Mouse (Mus musculus) midbrain, embryonic 14.5 days (tissue): Measurements from ENCODE around the gene Zmynd10. TPM values are rescaled to one million over a fixed set of nuclear protein-coding genes. Genes with fewer than 3 reads are reported as not detected.

Source experiments
- ATAC-seq: fragments of 200-750 bp; cut with Nextera tagmentation; 2 replicates; pipeline ENCODE4 v1.8.0; 2017; ENCODE audit warnings: moderate number of reproducible peaks, moderate library complexity; ENCODE audit not compliant: low FRiP score, low TSS enrichment
- DNase-seq: peaks from one replicate; pipeline ENCODE4 v3.0.0-alpha.2; 2015
- H3K27ac ChIP-seq: fragments of 300-500 bp; sonication (generic); replicated peaks from 2 replicates; pipeline ENCODE4 v1.5.1; 2014; ENCODE audit warnings: mild to moderate bottlenecking, low read depth, low read length, moderate library complexity
- H3K27me3 ChIP-seq: fragments of 300-500 bp; sonication (generic); 2 replicates; pipeline ENCODE4 v1.6.1; 2014; ENCODE audit warnings: low read length, control low read depth, mixed read lengths; ENCODE audit not compliant: control insufficient read depth, insufficient read depth
- H3K36me3 ChIP-seq: fragments of 300-500 bp; sonication (generic); 2 replicates; pipeline ENCODE4 v1.6.1; 2014; ENCODE audit warnings: low read length, control low read depth; ENCODE audit not compliant: control insufficient read depth, insufficient read depth
- H3K4me1 ChIP-seq: fragments of 300-500 bp; sonication (generic); 2 replicates; pipeline ENCODE4 v1.6.1; 2014; ENCODE audit warnings: mild to moderate bottlenecking, antibody characterized with exemption, low read length, control low read depth; ENCODE audit not compliant: control insufficient read depth, insufficient read depth
- H3K4me2 ChIP-seq: fragments of 300-500 bp; sonication (generic); 2 replicates; pipeline ENCODE4 v1.6.1; 2014; ENCODE audit warnings: mild to moderate bottlenecking, low read length, moderate library complexity
- H3K4me3 ChIP-seq: fragments of 300-500 bp; sonication (generic); replicated peaks from 2 replicates; pipeline ENCODE4 v1.5.1; 2014; ENCODE audit warnings: low read depth, low read length
- H3K9ac ChIP-seq: fragments of 300-500 bp; sonication (generic); replicated peaks from 2 replicates; pipeline ENCODE4 v1.6.1; 2014; ENCODE audit warnings: mild to moderate bottlenecking, low read length, moderate library complexity
- H3K9me3 ChIP-seq: fragments of 300-500 bp; sonication (generic); 2 replicates; pipeline ENCODE4 v1.6.1; 2016; ENCODE audit warnings: low read length, control low read depth, mixed read lengths; ENCODE audit not compliant: control insufficient read depth
- WGBS: fragments of 180-500 bp; shearing (Covaris S2); extraction: QIAGEN DNeasy Blood & Tissue Kit; methylation state at CpG from one replicate; pipeline ENCODE4 v1.1.7; 2014; 5-methylcytosine and 5-hydroxymethylcytosine counted together
- polyA plus RNA-seq: library from polyadenylated mRNA; unstranded; fragments of >200 nt; fragmentation: Nextera tagmentation; extraction: Ambion mirVana; gene quantifications from 2 replicates; pipeline ENCODE4 v1.2.1, GENCODE M21; 2014

The Zmynd10 gene
- polyA plus RNA-seq, 1 experiment from 2014 or later, result 2.5 TPM

DNA sequence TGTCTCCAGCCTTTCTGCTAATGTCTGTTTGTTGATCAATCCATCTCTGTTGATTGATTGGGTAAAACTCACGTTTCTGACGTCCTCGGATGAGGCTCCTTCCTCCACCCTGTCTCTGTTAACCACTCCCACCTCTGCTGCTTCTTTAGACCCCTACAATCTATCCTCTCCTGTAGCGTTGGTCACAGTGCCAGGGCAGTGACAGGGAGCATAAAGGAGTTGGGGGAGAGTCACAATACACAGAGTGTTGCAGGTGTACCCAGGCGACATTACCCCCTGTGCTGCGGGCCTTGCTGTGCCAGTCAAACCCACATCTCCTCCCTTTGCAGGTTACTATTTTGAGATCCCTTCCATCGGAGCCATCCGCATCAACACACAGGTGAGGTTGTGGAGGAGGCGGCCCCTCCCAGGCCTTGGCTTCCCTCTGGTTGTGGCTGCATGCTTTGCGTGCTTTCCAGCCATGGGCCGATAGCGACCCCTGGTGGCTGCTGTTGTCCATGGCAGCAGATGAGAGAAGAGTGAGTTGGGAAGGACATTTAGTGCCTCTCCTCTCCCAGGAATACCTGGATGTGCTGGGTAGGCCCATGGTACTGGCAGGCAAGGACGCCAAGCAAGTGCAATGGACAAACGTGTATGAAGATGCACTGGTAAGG, 32.7 kb upstream of the Zmynd10 start:
- Histone ChIP-seq H3K27ac (peak overlapping the region; percentile 3; the same call in 1 of the 2 replicates), H3K9me3 (no peaks in the 10 kb centered on the region), H3K4me2 (no peak overlapping the region), H3K4me3 (no peak overlapping the region), H3K4me1 (peaks cover 12% of the 10 kb centered on the region), H3K9ac (no peak overlapping the region), H3K36me3 (peaks cover 11% of the 10 kb centered on the region), H3K27me3 (no peaks in the 10 kb centered on the region)
- WGBS, result 27% methylated on average over 14 of the region's 14 CpGs
- ATAC-seq (peak; percentile 35; the same call in 1 of the 2 replicates), DNase-seq (peak; percentile 94)

DNA sequence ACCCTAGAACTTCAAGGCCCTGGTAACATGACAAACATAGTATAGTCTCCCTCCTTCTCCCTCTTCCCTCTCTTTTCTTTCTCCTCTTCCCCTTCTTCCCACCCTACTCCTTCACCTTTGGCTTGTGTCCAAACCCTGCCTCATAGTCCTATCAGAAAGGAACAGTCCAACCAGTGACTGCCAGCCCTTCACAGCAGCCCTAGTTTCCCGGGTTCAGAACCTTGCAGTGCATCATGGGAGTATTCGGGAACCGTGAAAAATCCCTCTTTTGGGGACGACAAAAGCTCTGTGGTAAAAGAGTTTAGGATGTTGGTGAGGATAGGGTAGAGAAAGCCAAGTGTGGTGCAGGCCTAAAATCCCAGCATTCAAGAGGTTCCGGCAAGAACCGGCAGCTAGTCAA, 26.8 kb upstream of the Zmynd10 start:
- no peak overlapping the region for H3K4me3 ChIP-seq
- 25% methylated on average over 6 of the region's 6 CpGs for WGBS
- H3K27me3 ChIP-seq, result peaks cover 5% of the 10 kb centered on the region; the same call in 1 of the 2 replicates
- ATAC-seq, result no peak
- no peaks in the 10 kb centered on the region for H3K9me3 ChIP-seq
- H3K4me2 ChIP-seq, result no peak overlapping the region
- no peak overlapping the region for H3K9ac ChIP-seq
- H3K36me3 ChIP-seq, result peaks cover 11% of the 10 kb centered on the region
- DNase-seq, result peak; percentile 41
- no peak overlapping the region for H3K27ac ChIP-seq
- H3K4me1 ChIP-seq, result peaks cover 17% of the 10 kb centered on the region

DNA sequence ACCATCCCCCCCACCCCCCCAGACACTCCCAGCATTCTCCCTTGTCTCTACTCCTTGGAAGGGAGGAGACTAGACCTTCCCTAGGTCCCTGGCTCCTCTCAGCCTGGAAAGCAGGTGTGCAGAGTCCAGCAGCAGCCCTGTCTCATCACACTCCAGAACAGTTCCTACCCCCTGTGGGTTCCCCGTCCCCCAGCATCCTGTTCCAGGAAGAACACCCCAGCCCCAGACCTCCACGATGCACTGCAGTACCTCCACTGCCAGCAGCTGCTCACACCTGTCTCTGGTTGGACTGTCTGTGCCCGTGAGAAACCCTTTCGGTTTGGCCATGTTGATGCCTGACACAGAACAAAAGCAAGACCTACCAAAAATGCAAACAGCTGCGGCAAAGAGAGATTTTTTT, 25.9 kb upstream of the Zmynd10 start:
- Histone ChIP-seq H3K4me2 (no peak overlapping the region), H3K27me3 (peaks cover 13% of the 10 kb centered on the region), H3K36me3 (peaks cover 11% of the 10 kb centered on the region), H3K9ac (no peak overlapping the region), H3K9me3 (no peaks in the 10 kb centered on the region), H3K27ac (0 out of 2 replicates have a peak overlapping the region, but pooled peaks have one; percentile 57), H3K4me1 (peaks cover 17% of the 10 kb centered on the region), H3K4me3 (no peak overlapping the region)
- WGBS, result 63% methylated on average over 5 of the region's 5 CpGs
- ATAC-seq, result no peak
- DNase-seq, result no peak

DNA sequence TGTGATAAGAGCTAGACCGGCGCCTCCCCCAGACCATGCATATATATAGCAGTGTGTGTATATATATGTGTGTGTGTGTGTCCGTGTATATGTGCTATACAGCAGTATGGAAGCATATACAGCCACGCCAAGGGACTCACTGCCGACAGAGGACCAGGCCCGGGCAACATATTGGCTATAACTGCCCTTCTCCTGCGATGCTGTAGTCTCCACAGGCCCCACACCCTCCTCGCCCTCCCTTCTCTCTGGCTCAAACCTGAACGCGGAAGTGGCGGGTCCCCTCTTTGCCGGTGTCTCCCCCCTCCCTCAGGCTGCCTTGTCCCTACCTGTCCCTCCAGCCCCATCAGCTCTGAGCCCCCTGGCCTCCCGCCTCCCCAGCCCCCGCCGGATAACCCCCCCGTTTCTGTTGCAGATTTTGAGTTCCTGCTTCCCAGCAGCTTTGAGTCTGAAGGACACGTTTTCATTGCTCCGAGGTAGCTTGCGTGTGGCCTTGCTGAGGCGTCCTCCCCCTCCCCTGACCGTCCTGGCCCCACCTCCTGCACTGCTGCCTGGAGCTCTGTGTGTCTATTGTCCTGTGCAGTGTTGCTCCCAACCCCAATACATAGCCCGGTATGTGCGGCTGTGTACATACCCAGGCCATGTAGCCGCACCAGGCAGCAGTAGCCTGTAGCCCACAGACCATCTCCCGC, 25.2 kb upstream of the Zmynd10 start:
- no peak; the same call in 1 of the 2 replicates for ATAC-seq
- WGBS, result 22% methylated on average over 25 of the region's 25 CpGs

DNA sequence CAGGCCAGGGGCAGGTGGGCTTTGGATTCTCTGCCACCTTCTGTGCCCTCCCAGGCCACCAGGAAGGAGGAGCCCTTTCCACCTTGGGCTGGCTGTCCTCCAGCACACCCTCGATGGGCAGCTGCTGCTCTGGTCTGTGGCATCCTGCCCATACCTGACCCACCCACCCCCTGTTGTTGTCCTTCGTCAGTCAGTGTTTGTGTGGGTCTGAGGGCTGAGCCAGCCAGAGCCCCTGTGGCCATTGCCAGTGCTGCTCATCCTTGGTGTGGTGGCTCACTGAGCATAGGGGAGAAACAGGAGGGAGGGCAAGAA, 24.7 kb upstream of the Zmynd10 start:
- peak overlapping the region; percentile 74 for H3K27ac ChIP-seq
- H3K9me3 ChIP-seq, result no peaks in the 10 kb centered on the region
- peak overlapping the region; percentile 34 for H3K9ac ChIP-seq
- H3K4me2 ChIP-seq, result peak overlapping the region; percentile 30
- ATAC-seq (no peak; the same call in 1 of the 2 replicates), DNase-seq (no peak)
- peaks cover 23% of the 10 kb centered on the region for H3K27me3 ChIP-seq
- H3K4me3 ChIP-seq, result no peak overlapping the region
- H3K36me3 ChIP-seq, result peaks cover 10% of the 10 kb centered on the region
- H3K4me1 ChIP-seq, result peaks cover 24% of the 10 kb centered on the region
- 41% methylated on average over 2 of the region's 2 CpGs for WGBS

More for the DNA sequence above, 25.2 kb upstream of the Zmynd10 start:
- Histone ChIP-seq H3K27ac (peak overlapping the region; percentile 74), H3K9me3 (no peaks in the 10 kb centered on the region), H3K4me2 (peak overlapping the region; percentile 30), H3K9ac (peak overlapping the region; percentile 34), H3K4me1 (peaks cover 21% of the 10 kb centered on the region), H3K36me3 (peaks cover 11% of the 10 kb centered on the region), H3K4me3 (no peak overlapping the region), H3K27me3 (peaks cover 20% of the 10 kb centered on the region)
- peak; percentile 49 for DNase-seq

DNA sequence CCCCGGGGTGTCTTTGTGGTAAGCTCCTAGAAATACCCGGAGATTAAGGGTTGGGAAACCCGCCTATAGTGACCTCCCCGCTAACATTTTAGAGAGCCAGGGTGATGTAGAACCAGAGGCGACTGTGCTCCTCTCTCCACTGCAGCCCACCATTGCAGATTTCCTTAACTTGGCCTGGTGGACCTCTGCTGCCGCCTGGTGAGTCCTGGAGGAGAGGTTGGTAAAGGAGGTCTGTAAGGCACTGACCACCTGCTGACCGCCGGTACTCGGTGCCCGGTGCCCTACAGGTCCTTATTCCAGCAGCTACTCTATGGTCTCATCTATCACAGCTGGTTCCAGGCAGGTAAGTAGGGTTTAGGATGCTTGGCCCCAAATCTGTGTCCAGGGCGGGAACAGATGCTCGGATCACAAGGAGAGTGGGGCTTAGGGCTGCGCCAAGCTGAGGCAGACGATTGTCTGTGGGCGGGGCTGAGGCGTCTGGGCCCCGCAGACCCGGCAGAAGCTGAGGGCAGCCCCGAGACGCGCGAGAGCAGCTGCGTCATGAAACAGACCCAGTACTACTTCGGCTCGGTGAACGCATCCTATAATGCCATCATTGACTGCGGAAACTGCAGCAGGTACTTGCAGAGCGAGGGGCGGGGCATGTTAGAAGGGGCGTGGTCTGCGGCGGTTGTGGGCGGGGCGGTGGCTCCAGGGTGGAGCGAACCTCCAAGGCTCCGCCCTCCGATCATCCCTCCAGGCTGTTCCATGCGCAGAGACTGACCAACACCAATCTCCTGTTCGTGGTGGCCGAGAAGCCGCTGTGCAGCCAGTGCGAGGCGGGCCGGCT, 20.7 kb upstream of the Zmynd10 start:
- WGBS, result 4% methylated on average over 43 of the region's 44 CpGs
- H3K9me3 ChIP-seq, result no peaks in the 10 kb centered on the region
- peaks cover 23% of the 10 kb centered on the region for H3K27me3 ChIP-seq
- peaks cover 15% of the 10 kb centered on the region for H3K4me1 ChIP-seq
- 0 out of 2 replicates have a peak overlapping the region, but pooled peaks have one; percentile 16 for H3K9ac ChIP-seq
- no peak overlapping the region for H3K27ac ChIP-seq
- peak; percentile 59; the same call in 1 of the 2 replicates for ATAC-seq
- H3K4me3 ChIP-seq, result peak overlapping the region; percentile 23
- peak; percentile 67 for DNase-seq
- peak overlapping the region; percentile 48 for H3K4me2 ChIP-seq
- 0 out of 2 replicates have a peak, but pooled peaks cover 4% of the 10 kb centered on the region for H3K36me3 ChIP-seq

DNA sequence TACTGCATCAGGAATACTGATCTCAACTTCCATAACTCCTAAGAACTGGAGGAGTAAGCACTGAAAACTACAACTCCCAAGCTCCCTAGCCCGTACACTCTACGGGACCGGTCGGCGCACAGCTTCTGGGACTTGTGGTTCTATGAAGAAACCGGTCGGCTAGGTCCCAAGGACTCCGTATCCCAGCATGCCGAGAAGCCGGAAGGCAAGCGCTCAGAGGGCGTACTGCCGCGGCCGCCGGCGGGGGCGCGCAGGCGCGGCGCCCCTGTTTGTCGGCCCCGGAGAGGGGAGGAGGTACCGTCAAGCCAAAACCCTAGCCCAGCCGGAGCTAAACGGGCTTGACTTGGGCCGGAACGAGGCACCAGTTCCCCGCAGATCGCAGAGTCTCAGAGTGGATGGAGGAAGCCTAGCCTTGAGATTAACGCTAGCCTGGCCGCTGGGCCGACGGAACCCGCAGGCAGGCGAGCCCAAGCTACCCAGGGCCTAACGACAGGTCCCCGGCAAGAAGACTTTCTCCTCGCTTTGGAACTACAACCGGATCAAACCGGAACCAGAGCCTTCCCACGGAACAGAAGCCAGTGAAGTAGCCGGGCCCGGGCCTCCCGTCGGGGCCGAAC, 13.2 kb upstream of the Zmynd10 start, which contains the start of gene Tmem115:
Gene Tmem115 (plus strand): TSS at position 155 of the 617 bp plus-strand sequence.
- H3K4me3 ChIP-seq, result peak within 1 kb of the TSS; percentile 73
- DNase-seq (peak; percentile 98), ATAC-seq (peak; percentile 97)
- WGBS, result under 1% methylated on average over 48 of the region's 48 CpGs
- H3K4me1 ChIP-seq, result peaks cover 25% of the 10 kb centered on the region
- H3K9me3 ChIP-seq, result no peaks in the 10 kb centered on the region
- peak within 1 kb of the TSS; percentile 60 for H3K27ac ChIP-seq
- H3K36me3 ChIP-seq, result peaks cover 24% of the 10 kb centered on the region
- H3K9ac ChIP-seq, result peak within 1 kb of the TSS; percentile 86
- no peaks in the 10 kb centered on the region for H3K27me3 ChIP-seq
- peak within 1 kb of the TSS; percentile 98 for H3K4me2 ChIP-seq
